Mouse (Mus musculus) splenic B cell, adult 2 months (primary cell): ENCODE results near the gene Kcnip1.

Experiments used
- DNase-seq: peaks from one replicate; pipeline ENCODE4 v3.0.0-alpha.2; 2011; ENCODE audit warnings: low read depth, low spot score
- H3K27me3 ChIP-seq: 2 replicates; pipeline ENCODE4 v1.6.1; 2012; ENCODE audit warnings: mild to moderate bottlenecking, low read length, moderate library complexity, mixed read lengths; ENCODE audit not compliant: control insufficient read depth, poor library complexity, insufficient read depth, severe bottlenecking
- H3K36me3 ChIP-seq: 2 replicates; pipeline ENCODE4 v1.6.1; 2012; ENCODE audit warnings: mild to moderate bottlenecking, low read length, moderate library complexity, mixed read lengths; ENCODE audit not compliant: control insufficient read depth, poor library complexity, insufficient read depth, severe bottlenecking

Kcnip1 gene

GRCm38 (mm10) chr11:34007616-34008015 lies 14.7 kb upstream of the Kcnip1 start:
- no peak for DNase-seq
- H3K36me3 ChIP-seq: no peaks in the 10 kb centered on the region

GRCm38 (mm10) chr11:34002593-34002965 lies 9.6 kb upstream of the Kcnip1 start:
- DNase-seq: no peak
- H3K36me3 ChIP-seq: no peaks in the 10 kb centered on the region
- no peaks in the 10 kb centered on the region for H3K27me3 ChIP-seq

More at GRCm38 (mm10) chr11:34007616-34008015, 14.7 kb upstream of the Kcnip1 start:
- no peaks in the 10 kb centered on the region for H3K27me3 ChIP-seq

DNA sequence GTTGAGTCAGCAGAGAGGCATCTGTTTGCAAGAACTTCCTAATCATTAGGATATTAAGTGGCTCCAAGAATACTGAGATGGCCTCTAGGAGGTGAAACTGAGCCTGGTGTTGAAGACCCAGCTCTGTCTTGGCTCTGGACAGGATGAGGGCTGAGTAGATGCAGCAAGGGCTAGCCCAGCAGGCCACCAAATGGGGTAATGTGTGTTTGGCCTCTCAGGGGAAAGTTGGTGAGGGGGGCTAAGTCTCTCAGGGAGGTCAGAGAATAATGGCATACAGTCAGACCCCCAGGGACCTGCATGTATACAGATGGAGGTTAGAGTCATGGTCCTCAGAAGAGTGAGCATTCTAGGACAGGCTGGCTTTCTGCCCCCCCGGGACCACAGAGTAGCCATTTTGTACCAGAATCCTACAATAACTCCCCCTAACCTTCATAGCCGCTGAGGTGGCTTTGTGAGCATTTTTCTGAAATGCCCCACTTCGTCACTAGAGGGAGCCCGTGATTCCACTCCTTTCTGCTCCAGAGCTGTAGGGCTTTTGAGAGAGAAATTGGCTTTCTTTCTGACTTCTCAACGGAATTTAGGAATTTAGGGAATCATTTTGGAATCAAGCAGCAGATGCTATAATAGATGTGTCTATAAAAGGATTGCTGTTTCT lies 9.1 kb upstream of the Kcnip1 start:
- Histone ChIP-seq H3K36me3 (no peaks in the 10 kb centered on the region), H3K27me3 (no peaks in the 10 kb centered on the region)
- DNase-seq: peak; percentile 77

DNA sequence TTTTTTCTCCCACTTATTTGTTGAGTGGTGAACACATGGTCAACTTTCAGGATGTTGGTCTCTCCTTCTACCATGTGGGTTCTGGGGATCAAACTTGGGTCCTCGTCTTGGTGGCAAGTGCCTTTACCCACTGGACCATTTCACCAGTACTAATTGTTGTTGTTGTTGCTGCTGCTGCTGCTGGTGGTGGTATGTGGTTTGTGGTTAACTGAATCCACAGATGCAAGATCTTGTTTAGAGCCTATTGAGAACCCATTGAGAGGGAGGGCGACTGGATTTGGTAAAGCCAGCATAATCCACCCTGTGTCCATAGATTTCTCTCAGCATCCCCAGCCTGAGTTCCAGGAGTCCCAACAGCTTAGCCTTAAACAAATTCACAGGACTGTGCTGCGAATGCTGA lies 7.5 kb upstream of the Kcnip1 start:
- no peak for DNase-seq
- Histone ChIP-seq H3K36me3 (no peaks in the 10 kb centered on the region), H3K27me3 (no peaks in the 10 kb centered on the region)

DNA sequence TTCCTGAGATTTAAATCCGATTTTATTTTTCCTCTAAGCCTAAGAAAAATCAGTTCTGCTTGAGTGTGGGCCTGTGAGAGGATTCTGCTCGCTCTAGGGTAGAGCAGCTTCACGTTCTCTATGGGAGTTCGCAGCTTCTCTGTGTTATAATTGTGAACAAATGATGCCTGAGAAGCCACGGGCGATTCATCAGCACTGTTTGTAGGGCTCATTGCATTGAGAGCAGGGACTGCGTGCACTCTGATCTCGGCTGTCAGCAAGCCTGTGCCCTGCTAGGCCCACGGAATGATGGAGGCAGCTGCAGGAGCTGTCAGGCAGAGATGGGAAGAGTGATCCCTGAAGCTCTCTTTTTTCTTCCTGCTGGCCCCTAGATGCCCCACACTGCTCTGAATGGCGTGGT lies 5.3 kb upstream of the Kcnip1 start:
- no peaks in the 10 kb centered on the region for H3K27me3 ChIP-seq
- no peak for DNase-seq
- H3K36me3 ChIP-seq: no peaks in the 10 kb centered on the region

- no peak for DNase-seq
- Histone ChIP-seq H3K27me3 (no peaks in the 10 kb centered on the region), H3K36me3 (no peaks in the 10 kb centered on the region)
Observed at GRCm38 (mm10) chr11:33993496-33993895, 544 bp upstream of the Kcnip1 start.

GRCm38 (mm10) chr11:33990002-33990401 lies 3.0 kb downstream of the Kcnip1 start:
- Histone ChIP-seq H3K27me3 (no peaks in the 10 kb centered on the region), H3K36me3 (no peaks in the 10 kb centered on the region)
- no peak for DNase-seq

DNA sequence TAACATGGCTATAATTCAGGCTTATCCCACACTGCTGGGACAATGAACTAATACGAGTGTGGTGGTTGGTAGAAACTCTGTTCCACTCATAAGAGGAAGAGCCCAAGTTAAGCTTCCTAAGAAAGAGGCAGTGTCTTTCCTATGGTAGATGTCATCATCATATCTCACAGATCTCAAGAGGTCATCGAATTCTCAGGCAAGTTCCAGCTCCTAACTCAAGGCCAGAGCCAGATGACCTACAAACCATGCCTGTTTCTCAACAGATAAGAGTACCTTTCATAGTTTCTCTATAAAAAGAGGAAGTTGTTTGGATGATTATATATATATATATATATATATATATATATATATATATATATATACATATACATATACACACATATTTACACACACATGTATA lies 6.4 kb downstream of the Kcnip1 start:
- no peak for DNase-seq
- no peaks in the 10 kb centered on the region for H3K36me3 ChIP-seq
- H3K27me3 ChIP-seq: no peaks in the 10 kb centered on the region

DNA sequence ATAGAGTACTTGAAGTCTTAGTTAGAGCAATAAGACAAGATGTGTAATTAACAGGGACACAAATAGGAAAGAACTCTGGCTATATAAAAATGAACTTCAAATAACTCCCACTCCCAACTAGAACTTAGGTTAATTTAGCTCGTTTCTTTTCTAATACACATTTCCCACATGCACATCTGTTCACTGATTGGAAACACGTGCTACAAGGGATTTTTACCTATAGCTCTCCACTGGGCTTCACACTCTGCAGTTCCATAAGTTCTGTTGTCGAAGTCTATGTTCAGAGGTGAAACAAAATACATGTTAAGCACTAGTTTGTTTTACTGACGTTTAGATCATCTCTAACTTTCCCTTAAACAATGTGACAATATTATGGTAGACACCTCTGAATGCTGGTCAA lies 12.8 kb downstream of the Kcnip1 start:
- H3K27me3 ChIP-seq: no peaks in the 10 kb centered on the region
- no peaks in the 10 kb centered on the region for H3K36me3 ChIP-seq
- no peak for DNase-seq

DNA sequence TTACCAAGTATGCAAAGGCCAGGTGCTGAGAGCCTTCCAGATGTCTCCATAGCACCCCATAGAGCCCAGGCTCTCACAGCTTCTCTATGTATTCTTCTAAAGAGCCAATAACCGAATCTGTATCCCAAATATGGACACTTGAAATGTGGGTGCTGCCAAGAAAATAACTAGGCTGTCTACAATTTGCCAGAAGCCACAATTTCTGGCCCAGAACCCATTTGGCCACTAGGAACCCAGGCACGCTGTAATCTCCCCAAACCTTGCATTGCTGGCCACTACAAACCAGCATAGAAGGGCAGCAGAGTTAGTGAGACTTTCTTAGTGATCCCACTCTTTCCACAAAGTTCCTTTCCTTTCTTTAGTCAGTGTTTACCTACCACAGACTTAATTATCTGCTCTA lies 17.8 kb downstream of the Kcnip1 start:
- Histone ChIP-seq H3K27me3 (no peaks in the 10 kb centered on the region), H3K36me3 (no peaks in the 10 kb centered on the region)

GRCm38 (mm10) chr11:33974341-33975040 lies 18.5 kb downstream of the Kcnip1 start:
- no peaks in the 10 kb centered on the region for H3K27me3 ChIP-seq
- DNase-seq: no peak

More for the DNA sequence above, 17.8 kb downstream of the Kcnip1 start:
- no peak for DNase-seq

GRCm38 (mm10) chr11:33972114-33972513 lies 20.8 kb downstream of the Kcnip1 start:
- Histone ChIP-seq H3K36me3 (no peaks in the 10 kb centered on the region), H3K27me3 (no peaks in the 10 kb centered on the region)
- DNase-seq: no peak

More at GRCm38 (mm10) chr11:33974341-33975040, 18.5 kb downstream of the Kcnip1 start:
- no peaks in the 10 kb centered on the region for H3K36me3 ChIP-seq

DNA sequence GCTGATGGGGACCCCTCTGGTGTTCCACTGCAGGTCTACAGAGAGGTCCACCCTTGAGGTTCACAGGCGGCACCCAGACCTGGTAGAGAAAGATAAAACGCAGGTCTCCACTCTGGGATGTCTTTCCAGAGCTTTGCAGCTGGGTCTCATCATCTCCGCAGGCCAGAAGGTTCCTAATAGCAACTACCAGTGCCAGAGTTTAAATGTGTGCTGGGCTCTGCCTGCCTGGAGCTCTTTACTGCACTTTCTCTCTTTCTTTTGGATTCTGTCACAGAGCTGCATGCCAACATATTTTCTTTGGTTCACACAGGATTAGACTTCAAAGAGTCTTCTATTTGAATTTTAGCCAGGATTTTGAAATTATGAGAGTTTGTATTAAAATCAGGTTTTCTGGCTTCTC lies 23.8 kb downstream of the Kcnip1 start:
- Histone ChIP-seq H3K27me3 (no peaks in the 10 kb centered on the region), H3K36me3 (no peaks in the 10 kb centered on the region)
- no peak for DNase-seq

DNA sequence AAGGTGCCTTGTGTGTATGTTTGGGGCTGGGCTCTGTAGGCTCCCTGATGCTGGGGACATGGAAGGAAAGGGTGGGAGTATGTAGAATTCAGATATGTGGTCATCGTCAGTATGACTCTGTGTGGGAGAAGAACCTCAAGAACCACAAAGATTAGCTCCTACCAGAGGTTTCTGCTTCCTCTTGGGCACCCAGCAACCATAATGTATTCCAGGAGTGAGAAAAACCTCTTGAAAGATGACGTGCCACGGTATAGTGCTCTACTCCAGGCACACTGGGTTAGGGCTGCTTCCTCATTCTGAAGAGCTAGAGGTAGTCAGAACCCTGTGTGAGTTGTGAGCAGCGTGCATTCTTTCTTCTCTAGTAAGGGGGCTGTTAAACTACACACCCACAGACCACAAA lies 25.2 kb downstream of the Kcnip1 start:
- no peaks in the 10 kb centered on the region for H3K36me3 ChIP-seq
- H3K27me3 ChIP-seq: no peaks in the 10 kb centered on the region
- DNase-seq: peak; percentile 9

DNA sequence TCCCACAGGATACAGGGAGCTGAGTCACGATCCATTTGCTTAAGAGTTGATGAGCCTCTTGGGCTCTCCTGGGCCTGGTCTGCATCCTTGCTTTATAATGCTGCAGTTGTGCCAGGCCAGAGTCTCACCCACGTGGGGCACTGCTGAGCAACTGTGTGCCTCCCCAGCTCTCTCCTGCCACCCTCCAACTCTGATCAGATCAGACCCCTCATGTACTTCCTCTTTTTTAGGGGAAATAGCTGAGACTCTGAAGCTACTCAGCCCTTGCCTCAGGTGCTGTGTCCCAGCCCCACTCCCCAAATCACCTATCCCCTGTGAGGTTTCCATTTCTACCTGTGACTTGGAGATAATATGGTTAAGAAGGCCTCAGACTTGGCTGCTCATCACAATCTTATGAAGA lies 27.6 kb downstream of the Kcnip1 start:
- Histone ChIP-seq H3K36me3 (no peaks in the 10 kb centered on the region), H3K27me3 (no peaks in the 10 kb centered on the region)
- peak; percentile 39 for DNase-seq
